Mouse (Mus musculus) adrenal gland, adult 18-20 months (tissue): Measurements from ENCODE around the gene Mon1a. TPM values are rescaled to one million over a fixed set of nuclear protein-coding genes. Genes with fewer than 3 reads are reported as not detected.

Experiments used
- DNase-seq, 2 experiments: peaks; one replicate each; pipeline ENCODE4 v3.0.0; 2021 to 2022; ENCODE audit warnings: low spot score in 2 of 2
- total RNA-seq, 2 experiments: library from RNA; stranded (reverse); gene quantifications; 1 replicate in 1 of 2; 2 replicates in 1 of 2; pipeline ENCODE4 v1.2.3; 2021

Mon1a gene
- total RNA-seq, 2 experiments from 2014 or later = 18.8 to 21.5 TPM

DNA sequence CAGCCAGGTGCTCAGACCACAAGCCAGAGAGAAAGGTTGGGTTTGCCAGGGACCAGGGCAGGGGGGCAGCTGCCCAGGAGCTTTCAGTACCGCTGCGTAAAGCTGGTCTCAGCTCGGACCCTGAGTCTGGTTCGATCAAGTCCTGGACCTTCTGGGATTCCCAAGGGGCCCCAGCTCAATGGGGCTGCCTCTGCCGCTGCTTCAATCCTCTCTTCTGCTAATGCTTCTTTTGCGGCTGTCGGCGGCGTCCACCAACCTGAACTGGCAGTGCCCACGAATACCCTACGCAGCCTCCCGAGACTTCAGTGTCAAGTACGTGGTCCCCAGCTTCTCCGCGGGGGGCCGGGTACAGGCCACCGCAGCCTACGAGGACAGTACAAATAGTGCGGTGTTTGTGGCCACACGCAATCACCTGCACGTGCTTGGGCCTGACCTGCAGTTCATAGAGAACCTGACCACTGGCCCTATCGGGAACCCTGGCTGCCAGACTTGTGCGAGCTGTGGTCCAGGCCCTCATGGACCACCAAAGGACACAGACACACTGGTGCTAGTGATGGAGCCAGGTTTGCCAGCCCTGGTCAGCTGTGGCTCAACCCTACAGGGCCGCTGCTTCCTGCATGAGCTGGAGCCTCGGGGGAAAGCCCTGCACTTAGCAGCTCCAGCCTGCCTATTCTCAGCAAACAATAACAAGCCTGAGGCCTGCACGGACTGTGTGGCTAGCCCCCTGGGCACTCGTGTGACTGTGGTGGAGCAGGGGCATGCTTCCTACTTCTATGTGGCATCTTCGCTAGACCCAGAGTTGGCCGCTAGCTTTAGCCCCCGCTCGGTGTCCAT is 19.2 kb downstream of the Mon1a start:
- peak in 1 of 2 experiments; percentile 32 for DNase-seq

DNA sequence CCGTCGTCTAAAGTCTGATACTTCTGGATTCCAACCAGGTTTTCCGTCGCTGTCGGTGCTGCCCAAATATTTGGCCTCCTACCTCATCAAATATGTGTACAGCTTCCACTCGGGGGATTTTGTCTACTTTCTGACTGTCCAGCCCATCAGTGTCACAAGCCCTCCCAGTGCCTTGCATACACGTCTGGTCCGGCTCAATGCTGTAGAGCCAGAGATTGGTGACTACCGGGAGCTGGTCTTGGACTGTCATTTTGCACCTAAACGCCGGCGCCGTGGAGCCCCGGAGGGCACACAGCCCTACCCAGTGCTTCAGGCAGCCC is 19.8 kb downstream of the Mon1a start:
- DNase-seq = no peak

GRCm38 (mm10) chr9:107908410-107909158 is 20.6 kb downstream of the Mon1a start:
- DNase-seq = peak in 1 of 2 experiments; percentile 42

DNA sequence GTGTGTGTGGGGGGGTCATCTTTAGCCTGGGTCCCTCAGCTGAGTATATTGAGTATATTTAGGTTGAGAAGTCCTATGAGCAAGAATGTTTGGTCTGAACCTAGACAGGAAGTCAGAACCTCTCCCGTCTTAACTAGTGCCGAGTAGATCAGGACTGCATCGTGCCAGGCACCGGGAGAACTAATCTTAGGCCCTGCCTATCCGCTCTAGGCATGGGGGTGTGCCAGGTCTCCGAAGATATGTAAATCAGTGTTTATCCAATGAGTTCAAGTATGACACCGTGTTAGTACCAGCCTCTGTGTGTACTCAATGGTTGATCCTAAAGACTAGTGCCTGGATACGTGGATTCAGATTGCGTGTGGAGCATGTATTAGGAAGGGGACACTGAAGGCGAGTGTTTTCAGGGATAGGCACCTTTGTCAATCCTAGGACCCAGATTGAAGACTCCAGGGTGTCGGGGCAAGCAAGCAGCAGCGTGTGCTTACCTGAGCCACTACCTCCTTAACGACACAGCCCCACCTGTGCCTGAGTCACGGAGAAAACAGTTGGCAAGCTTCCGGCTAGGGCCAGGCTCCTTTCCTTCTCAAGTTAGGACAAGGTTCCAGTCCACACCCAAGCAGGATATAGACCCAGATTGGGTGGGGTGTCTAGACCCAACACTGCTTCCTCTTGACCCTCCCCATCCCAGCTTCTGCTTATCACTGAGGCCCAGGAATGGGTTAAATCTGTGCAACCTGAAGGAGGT is 22.2 kb downstream of the Mon1a start:
- DNase-seq = no peak

- no peak for DNase-seq
Observed at GRCm38 (mm10) chr9:107914764-107915420, 26.9 kb downstream of the Mon1a start.

DNA sequence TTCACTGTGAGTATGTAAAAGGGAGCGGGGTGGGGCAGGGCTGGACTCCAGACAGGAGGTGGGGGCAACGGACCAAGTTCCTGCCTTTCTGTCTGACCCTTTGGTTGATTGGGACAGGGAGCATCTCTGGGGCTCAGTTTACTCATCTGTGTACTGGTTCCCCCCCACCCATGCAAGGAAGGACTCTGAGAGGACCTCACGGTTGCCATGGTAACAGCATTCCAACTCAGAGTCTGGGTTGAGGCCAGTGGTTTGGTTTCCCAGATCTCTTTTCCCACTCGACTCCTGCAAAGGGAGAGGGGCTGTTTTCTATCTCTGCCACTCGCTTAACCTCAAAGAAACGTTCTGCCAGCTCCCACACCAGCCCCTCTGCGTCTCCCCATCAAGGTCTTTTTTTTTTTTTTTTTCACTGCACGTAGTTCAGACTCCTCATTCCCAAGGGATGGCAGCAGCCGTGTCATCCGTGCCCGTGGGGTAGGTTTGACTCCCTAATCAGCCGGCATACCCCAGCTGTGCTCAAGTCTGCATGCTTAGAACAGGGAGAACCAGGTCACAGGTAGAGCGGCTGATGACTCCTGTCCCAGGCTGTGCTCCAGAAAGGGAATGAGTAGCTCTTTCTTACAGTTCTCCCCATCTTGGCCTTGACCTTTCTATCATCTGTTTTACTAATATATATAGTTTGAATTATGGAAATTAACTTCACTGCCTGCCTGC is 30.1 kb downstream of the Mon1a start:
- DNase-seq = no peak

DNA sequence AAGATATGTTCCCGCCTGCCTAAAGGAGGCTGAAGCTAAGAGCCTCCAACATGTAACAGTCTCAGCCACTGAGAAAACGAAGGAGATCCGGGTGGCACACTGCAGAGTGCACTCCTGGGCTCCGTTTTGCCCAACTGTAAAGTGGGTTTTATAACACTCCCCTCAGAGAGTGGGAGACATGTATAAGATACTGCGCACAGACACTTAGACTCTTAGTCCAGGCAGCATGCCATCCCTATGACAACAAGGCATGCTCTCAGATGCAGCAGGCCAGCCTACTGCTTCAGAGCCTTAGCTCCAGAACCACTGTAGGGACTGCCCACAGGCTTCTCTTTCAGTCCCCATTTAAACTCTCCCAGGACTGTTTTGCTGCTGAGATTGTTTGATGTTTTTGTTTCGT is 30.9 kb downstream of the Mon1a start:
- no peak for DNase-seq

DNA sequence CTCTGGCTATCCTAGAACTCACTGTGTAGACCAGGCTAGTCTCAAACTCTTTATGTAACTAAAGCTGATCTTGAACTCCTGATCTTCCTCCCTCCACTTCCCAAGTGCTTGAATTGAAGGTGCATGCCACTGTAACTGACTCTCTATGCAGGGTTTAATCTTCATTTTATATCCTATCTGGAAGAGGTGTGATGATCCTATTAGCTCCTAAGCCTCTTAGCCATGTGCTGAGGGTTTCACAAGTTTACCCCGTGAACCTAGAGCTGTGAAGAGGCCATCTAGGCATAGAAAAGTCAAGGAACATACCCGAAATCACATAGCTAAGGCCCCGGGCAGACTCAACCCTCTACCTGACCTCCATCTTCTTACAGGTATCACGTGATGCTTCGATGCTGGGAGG is 31.5 kb downstream of the Mon1a start:
- DNase-seq = no peak

- DNase-seq = peak; percentile 38 to 58
Observed at GRCm38 (mm10) chr9:107923021-107923420, 35.1 kb downstream of the Mon1a start.

- DNase-seq = no peak
Observed at GRCm38 (mm10) chr9:107923956-107924355, 36.0 kb downstream of the Mon1a start.

DNA sequence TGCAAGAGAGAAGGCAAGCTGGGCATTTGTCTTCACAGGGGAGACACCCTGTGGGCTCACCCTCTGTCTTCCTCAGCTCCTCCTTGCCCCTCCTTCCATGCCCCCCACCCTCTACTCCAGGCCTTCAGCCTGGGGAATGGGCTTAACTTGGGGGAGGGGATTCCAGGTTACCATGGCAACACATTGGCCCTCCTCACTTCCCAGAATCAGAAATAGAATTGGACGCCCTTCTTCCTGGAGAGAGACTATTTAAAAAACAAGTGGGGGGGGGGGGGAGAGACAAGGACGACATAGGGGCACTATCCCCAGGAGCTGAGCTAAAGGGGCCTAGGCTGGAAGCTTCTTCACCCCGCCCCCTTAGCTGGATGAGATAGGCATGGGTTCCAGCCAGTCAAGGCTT is 37.3 kb downstream of the Mon1a start:
- DNase-seq = no peak

DNA sequence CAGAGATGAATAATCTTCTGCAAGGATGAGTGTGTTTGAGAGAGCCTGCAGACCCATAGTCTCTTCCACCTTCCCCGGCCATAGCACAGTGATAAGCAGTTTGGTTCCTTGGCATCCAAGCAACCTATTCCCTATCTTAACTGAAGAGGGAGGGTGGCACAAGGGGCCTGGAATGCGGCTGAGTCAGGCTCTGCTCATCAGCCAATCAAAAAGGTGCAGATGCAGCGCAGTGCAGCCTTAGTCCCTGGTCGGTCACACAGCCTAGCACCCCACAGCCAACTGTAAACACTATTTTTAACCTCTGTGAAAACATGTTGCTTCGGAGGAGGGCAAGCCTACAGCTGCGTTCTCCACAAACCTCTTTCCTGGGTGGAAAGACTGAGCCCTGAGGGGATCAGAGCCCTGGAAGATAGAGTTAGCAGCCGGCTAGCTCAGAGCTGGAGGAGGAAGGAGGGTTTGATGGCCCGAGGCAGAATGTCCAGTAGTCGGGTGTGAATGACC is 39.0 kb downstream of the Mon1a start:
- DNase-seq = no peak

GRCm38 (mm10) chr9:107927749-107928148 is 39.8 kb downstream of the Mon1a start:
- DNase-seq = no peak

DNA sequence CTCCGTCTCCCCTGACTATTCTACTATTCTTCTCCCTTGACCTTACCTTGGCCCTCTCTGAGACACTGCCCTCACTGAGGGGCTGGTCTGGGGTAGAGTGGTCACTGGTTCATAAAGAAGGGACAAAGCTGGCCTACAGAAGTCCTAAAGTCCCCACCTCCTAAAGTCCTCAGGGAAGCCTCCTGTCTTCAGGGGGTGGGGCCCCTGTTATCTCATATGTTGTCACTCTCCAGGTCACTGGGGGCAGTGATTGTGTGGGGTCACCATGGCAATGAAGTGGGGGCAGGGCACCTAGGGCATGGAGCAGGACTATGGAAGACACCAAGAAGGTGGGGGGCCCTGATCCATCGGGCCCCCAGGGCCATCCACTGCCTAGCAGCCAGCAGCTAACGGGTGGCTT is 40.2 kb downstream of the Mon1a start, which contains the start of gene Actl11:
Actl11 (plus strand) TSS at position 301 of the 400 bp plus-strand sequence.
- DNase-seq = no peak

DNA sequence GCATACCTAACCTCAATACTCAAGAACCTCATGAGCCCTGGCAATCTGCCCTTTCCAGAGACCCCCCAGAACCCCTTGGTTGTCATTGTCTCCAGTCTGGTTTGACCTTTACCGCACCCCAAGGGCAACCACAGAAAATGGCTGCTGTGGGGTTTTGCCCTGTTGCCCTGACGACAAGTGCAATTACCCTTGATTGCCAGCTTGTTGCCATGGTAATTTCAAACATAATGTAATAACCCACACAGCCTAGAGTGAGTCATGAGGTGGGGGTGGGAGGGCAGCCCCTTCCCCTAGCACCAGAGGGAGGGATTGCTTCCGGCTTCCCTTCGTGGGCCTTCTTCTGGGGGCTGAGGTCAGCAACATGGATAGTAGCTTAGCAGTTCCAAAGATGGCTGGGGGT is 44.3 kb downstream of the Mon1a start:
- no peak for DNase-seq

DNA sequence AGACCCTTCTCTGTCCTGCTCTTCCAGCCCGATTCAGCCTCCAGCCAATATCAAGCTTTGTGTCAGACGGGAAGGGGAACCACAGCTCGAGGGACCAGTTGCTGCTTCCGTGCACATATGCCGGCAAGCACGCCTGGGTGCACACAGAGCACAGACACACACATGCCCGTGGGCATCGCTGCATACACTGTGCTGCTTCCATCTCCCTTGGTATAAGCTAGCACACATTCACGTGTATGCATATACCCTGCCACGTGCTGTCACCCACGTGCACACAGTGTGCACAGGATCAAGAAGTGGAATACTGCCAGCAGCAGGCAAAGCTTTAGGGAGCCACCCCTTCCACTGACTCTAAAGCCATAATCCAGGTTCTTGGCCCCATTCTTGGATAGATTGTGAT is 46.2 kb downstream of the Mon1a start:
- DNase-seq = no peak

DNA sequence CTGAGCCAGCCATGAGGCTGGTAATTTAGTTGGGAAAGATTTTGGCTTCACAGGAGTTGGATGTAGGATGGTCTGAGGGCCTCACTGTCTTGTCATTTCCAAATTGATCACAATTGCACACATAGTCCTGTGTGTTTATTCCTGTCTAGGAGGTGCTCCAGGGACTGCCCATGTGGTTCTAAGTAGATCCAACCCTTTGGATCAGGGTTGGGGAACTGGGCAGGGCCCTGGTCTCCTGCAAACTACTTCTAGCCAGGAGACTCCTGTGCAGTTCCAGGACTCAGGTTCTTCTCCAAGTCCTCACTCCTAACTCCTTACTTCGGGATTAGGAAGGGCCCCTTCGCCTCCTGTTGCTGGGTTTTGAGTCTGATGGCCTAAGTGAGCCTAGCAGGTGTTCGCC is 47.4 kb downstream of the Mon1a start, which contains the start of gene Camkv:
Camkv (plus strand) TSS at position 301 of the 400 bp plus-strand sequence.
- DNase-seq = no peak

DNA sequence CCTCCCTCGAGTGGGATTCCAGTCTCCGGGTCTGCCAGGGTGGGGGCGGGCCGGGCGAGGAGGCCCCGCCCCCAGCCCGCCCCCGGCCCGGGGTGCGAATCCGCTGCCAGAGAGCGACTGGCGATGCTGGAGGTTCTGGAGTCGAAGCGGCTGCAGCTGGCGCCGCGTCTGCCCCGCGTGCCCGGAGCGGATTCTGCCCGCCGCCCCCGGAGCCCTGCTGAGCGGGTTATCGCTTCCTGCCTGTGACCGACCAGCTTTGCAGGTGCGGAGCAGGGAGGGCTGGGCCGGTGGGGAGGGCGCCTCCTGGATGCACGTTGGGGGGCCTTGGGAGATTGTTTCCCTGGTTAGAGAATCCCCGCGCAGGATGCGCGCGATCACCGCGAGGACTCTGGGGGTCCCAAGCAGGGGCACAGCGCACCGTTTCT is 47.9 kb downstream of the Mon1a start:
- DNase-seq = peak in 1 of 2 experiments; percentile 26

GRCm38 (mm10) chr9:107936215-107936822 is 48.4 kb downstream of the Mon1a start:
- DNase-seq = no peak

- DNase-seq = no peak
Observed at GRCm38 (mm10) chr9:107936831-107937230, 48.9 kb downstream of the Mon1a start.
